Mouse (Mus musculus): ENCODE measurements around the gene Prcd. TPM values are rescaled to one million over a fixed set of nuclear protein-coding genes. Genes with fewer than 3 reads are reported as not detected.

Prcd gene
- polyA plus RNA-seq (2012; rRNA removed): 1.8 and 2.3 TPM in 2 replicates

DNA sequence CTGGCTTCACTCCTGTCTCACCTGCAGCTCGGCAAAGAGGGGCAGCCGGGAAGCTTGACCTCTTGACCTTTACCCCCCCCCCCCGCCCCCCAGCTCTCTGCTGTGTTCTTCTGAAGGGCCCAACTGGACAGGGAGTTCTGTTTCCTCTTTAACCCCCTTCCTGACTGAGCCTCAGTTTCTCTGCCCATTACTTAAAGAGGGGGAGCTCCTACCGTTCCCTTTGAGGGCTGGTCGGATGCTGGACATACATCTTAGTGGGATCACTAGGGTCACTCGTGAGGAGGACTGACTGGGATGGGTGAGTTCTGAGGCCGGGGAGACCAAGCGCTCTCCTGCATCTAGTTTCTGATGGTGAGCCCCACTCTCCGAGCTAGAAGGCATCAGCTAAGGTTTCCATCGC is at the start of gene Prcd:
TSS of gene Prcd (plus strand) at position 301 of the 400 bp plus-strand sequence.

DNA sequence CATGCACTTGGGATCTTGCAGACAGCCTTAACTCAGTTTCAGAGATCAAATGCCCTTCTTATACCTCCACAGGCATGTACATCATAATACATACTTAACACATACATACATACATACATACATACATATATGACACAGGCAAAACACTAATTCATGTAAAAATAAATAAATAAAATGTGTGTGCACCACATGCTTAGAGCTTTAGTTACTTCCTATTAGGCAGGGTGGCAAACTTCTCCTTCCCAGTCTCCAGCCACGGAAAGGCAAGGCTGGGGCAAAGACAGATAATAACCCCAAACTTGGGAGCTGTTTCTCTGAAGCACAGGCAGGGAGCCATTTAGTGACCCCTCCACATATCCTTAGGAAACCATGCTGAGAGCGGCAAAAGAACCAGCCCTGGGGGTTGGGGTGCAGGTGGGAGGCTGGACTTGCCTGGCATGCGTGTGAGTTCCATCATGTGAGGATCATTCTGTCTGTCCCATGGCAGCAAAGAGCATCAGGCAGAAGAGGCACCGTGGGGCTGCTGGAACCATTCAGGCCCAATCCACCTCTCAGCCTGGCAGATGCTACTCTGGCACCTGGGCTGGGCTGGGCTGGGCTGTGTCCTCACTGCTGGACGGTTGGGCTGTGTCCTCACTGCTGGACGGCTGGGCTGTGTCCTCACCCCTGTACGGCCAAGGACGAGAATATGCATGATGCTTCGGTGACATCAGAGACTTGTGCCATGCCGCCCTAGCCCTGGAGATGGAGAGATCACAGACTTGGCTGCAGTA is 26.8 kb upstream of the Prcd start, which contains the start of gene Rhbdf2:
TSS of gene Rhbdf2 (minus strand) at position 721 of the 773 bp plus-strand sequence.

DNA sequence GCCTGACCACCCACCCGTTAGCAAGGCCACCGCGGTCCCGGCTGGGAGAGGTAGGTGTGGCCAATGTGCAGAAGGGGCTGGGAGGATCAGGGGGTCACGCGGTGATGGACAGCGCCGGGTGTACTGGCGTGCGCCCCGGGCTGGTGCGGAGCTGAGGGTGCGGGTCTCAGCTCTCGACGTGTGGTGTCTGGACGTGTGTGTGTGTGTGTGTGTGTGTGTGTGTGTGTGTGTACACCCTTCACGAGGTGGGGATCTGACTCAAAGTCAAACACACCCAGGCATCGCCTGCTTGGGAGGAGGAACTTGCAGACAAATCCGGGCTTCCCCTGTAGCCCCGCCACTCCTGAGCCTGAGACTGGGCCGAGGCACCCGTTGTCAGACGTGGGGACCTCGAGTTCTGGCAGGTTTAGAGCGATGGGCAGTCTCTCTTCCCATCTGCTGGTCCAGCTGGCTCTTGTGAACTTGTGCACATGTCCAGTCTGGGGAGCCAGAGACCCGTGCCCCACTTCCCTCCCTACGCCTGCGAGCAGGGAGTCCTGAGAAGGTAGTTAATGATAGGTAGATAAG is 1.0 kb downstream of the Prcd start, which contains the start of gene Cygb:
TSS of gene Cygb (minus strand) at position 59 of the 567 bp plus-strand sequence.

Other genes with a start within 250 kb of the Prcd start
- 82.0 and 88.9 TPM in 2 replicates for gene Rnf157, start 240.5 kb upstream of the Prcd start, polyA plus RNA-seq (2012; rRNA removed)
- 119 and 147 TPM in 2 replicates for gene Ubald2, start 219.4 kb upstream of the Prcd start, polyA plus RNA-seq (2012; rRNA removed)
- 0.10 and 0.29 TPM in 2 replicates for gene Qrich2, start 187.3 kb upstream of the Prcd start, polyA plus RNA-seq (2012; rRNA removed)
- 117 and 130 TPM in 2 replicates for gene Prpsap1, start 159.3 kb upstream of the Prcd start, polyA plus RNA-seq (2012; rRNA removed)
- gene Sphk1, start 122.6 kb upstream of the Prcd start, polyA plus RNA-seq (2012; rRNA removed): 8.1 and 8.2 TPM in 2 replicates
- 64.5 and 67.0 TPM in 2 replicates for gene Ube2o, start 72.1 kb upstream of the Prcd start, polyA plus RNA-seq (2012; rRNA removed)
- 0.90 and 1.0 TPM in 2 replicates for gene Aanat, start 67.1 kb upstream of the Prcd start, polyA plus RNA-seq (2012; rRNA removed)
- 1.8 and 2.3 TPM in 2 replicates for gene Rhbdf2, start 26.5 kb upstream of the Prcd start, polyA plus RNA-seq (2012; rRNA removed)
- 25.8 and 26.4 TPM in 2 replicates for gene Cygb, start 779 bp downstream of the Prcd start, polyA plus RNA-seq (2012; rRNA removed)
- gene St6galnac1, start 122.0 kb downstream of the Prcd start, polyA plus RNA-seq (2012; rRNA removed): not detected in 2 replicates
- 12.3 and 14.3 TPM in 2 replicates for gene Mxra7, start 174.5 kb downstream of the Prcd start, polyA plus RNA-seq (2012; rRNA removed)
- gene Mettl23, start 189.7 kb downstream of the Prcd start, polyA plus RNA-seq (2012; rRNA removed): 53.1 and 56.0 TPM in 2 replicates
- gene Jmjd6, start 189.9 kb downstream of the Prcd start, polyA plus RNA-seq (2012; rRNA removed): 33.9 and 37.6 TPM in 2 replicates
- gene Mfsd11, start 198.9 kb downstream of the Prcd start, polyA plus RNA-seq (2012; rRNA removed): 41.9 and 44.3 TPM in 2 replicates
- 602 TPM in 2 replicates for gene Srsf2, start 199.6 kb downstream of the Prcd start, polyA plus RNA-seq (2012; rRNA removed)